Mouse (Mus musculus) gastrocnemius, postnatal 14 days (tissue): Measurements from ENCODE around the gene Sort1. TPM values are rescaled to one million over a fixed set of nuclear protein-coding genes. Genes with fewer than 3 reads are reported as not detected.

Experiments used
- DNase-seq: peaks from one replicate; pipeline ENCODE4 v3.0.0; 2021; ENCODE audit warnings: mixed read lengths
- intact Hi-C: fragments of 180-260 bp; cut with DNase I; formaldehyde crosslinking; loops from one replicate; pipeline ENCODE4 v1.15.1; 2025; ENCODE audit warnings: low total_unique reads
- total RNA-seq, 2 experiments: library from RNA; stranded (reverse); gene quantifications; 2 replicates each; pipeline ENCODE4 v1.2.3; 2021

Gene Sort1
- total RNA-seq, 2 experiments from 2014 or later: 44.5 to 44.6 TPM

GRCm38 (mm10) chr3:108291036-108291799, 7.3 kb downstream of the Sort1 start:
- DNase-seq: no peak
- intact Hi-C loops: no loop called here

GRCm38 (mm10) chr3:108294398-108294797, 10.5 kb downstream of the Sort1 start:
- intact Hi-C loops: no loop called here
- DNase-seq: no peak

GRCm38 (mm10) chr3:108295379-108296219, 11.7 kb downstream of the Sort1 start:
- peak; percentile 63 for DNase-seq
- intact Hi-C loops: no loop called here

GRCm38 (mm10) chr3:108296220-108297049, 12.6 kb downstream of the Sort1 start:
- intact Hi-C loops: no loop called here
- peak; percentile 60 for DNase-seq

GRCm38 (mm10) chr3:108297050-108297419, 13.2 kb downstream of the Sort1 start:
- no peak for DNase-seq
- intact Hi-C loops: no loop called here

- intact Hi-C loops: no loop called here
- DNase-seq: no peak
Observed at GRCm38 (mm10) chr3:108297603-108298553, 14.0 kb downstream of the Sort1 start.

GRCm38 (mm10) chr3:108300455-108301030, 16.7 kb downstream of the Sort1 start:
- intact Hi-C loops: no loop called here
- no peak for DNase-seq

GRCm38 (mm10) chr3:108303683-108304082, 19.8 kb downstream of the Sort1 start:
- intact Hi-C loops: no loop called here
- no peak for DNase-seq

- intact Hi-C loops: no loop called here
Observed at GRCm38 (mm10) chr3:108304747-108305146, 20.9 kb downstream of the Sort1 start.

GRCm38 (mm10) chr3:108306387-108306786, 22.5 kb downstream of the Sort1 start:
- no peak for DNase-seq
- intact Hi-C loops: no loop called here

More at GRCm38 (mm10) chr3:108304747-108305146, 20.9 kb downstream of the Sort1 start:
- no peak for DNase-seq

GRCm38 (mm10) chr3:108307485-108307884, 23.6 kb downstream of the Sort1 start:
- DNase-seq: no peak
- intact Hi-C loops: no loop called here

GRCm38 (mm10) chr3:108310921-108311341, 27.0 kb downstream of the Sort1 start:
- intact Hi-C loops: no loop called here
- peak; percentile 55 for DNase-seq

- intact Hi-C loops: no loop called here
- DNase-seq: peak; percentile 47
Observed at GRCm38 (mm10) chr3:108311688-108312087, 27.8 kb downstream of the Sort1 start.

- no peak for DNase-seq
- intact Hi-C loops: no loop called here
Observed at GRCm38 (mm10) chr3:108312414-108312813, 28.5 kb downstream of the Sort1 start.

GRCm38 (mm10) chr3:108313138-108313537, 29.3 kb downstream of the Sort1 start:
- intact Hi-C loops: no loop called here
- no peak for DNase-seq

- DNase-seq: peak; percentile 60
- intact Hi-C loops: no loop called here
Observed at GRCm38 (mm10) chr3:108314038-108314675, 30.3 kb downstream of the Sort1 start.

- no peak for DNase-seq
- intact Hi-C loops: no loop called here
Observed at GRCm38 (mm10) chr3:108318517-108318916, 34.6 kb downstream of the Sort1 start.

GRCm38 (mm10) chr3:108321671-108322070, 37.8 kb downstream of the Sort1 start:
- intact Hi-C loops: loop anchor here (5.0 kb wide), 1 partner anchor 39 kb away; the partner anchor contains the start of gene Sort1
- DNase-seq: no peak
